Mouse (Mus musculus) ES-Bruce4 (cell line): ENCODE measurements around the gene Mpped1. TPM values are rescaled to one million over a fixed set of nuclear protein-coding genes. Genes with fewer than 3 reads are reported as not detected.

ENCODE experiments used
- H3K27ac ChIP-seq: 2 replicates; pipeline ENCODE4 v1.5.1; 2012; ENCODE audit warnings: low read length, inconsistent platforms; ENCODE audit not compliant: insufficient read depth
- H3K27me3 ChIP-seq: 2 replicates; pipeline ENCODE4 v1.6.1; 2012; ENCODE audit warnings: mild to moderate bottlenecking, low read length, inconsistent platforms; ENCODE audit not compliant: control insufficient read depth, poor library complexity, insufficient read depth, severe bottlenecking
- H3K36me3 ChIP-seq: 2 replicates; pipeline ENCODE4 v1.6.1; 2012; ENCODE audit warnings: inconsistent platforms, mild to moderate bottlenecking, low read length, moderate library complexity; ENCODE audit not compliant: control insufficient read depth, poor library complexity, insufficient read depth, severe bottlenecking
- H3K4me1 ChIP-seq: one replicate; pipeline ENCODE4 v1.8.1; 2011; ENCODE audit warnings: low read length; ENCODE audit not compliant: control insufficient read depth, insufficient read depth
- H3K4me3 ChIP-seq: 2 replicates; pipeline ENCODE4 v1.5.1; 2011; ENCODE audit warnings: low read depth, mild to moderate bottlenecking, low read length
- H3K9ac ChIP-seq: 2 replicates; pipeline ENCODE4 v1.6.1; 2012; ENCODE audit warnings: low read depth, mild to moderate bottlenecking, inconsistent platforms; ENCODE audit not compliant: poor library complexity, severe bottlenecking
- H3K9me3 ChIP-seq: replicated peaks from 2 replicates; pipeline ENCODE4 v1.6.1; 2012; ENCODE audit warnings: mild to moderate bottlenecking, low read length, inconsistent platforms; ENCODE audit not compliant: control insufficient read depth, poor library complexity, insufficient read depth, severe bottlenecking
- CTCF ChIP-seq: IDR thresholded peaks from one replicate; pipeline ENCODE4 v1.8.1; 2011; ENCODE audit warnings: low read depth, low read length
- EP300 ChIP-seq: IDR thresholded peaks from 2 replicates; pipeline ENCODE4 v1.6.1; 2011; ENCODE audit warnings: low read depth, low read length; ENCODE audit not compliant: insufficient read depth
- POLR2A ChIP-seq: IDR thresholded peaks from one replicate; pipeline ENCODE4 v1.8.1; 2011; ENCODE audit warnings: low read length; ENCODE audit not compliant: insufficient read depth
- polyA plus RNA-seq: library from polyadenylated mRNA; stranded (reverse); fragments of >200 nt; gene quantifications from 2 replicates; pipeline ENCODE4 v1.2.4, GENCODE M21; 2011; ENCODE audit warnings: low read depth; ENCODE audit not compliant: missing spikeins, insufficient read depth, insufficient read length

Gene Mpped1
- polyA plus RNA-seq, 1 experiment: 0.75 TPM

DNA sequence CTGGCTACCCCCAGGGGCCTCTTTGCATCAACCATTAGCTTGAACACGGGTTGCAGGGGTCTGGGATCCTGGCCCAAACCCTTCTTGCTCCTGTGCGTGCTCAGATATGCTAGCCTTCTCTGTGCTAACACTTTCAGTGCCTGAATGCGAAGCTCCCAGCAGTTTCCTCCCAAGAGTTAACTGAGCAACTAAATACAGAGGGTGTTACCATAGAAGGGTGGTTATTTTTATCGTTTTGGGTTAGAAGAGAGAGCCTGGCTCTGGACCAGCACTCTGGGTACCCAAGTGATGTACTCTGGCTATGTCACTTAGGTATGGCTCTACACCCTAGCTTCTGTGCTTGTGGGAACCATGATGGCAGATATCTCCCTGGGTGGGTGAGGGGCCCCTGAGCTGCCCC, 68.2 kb downstream of the Mpped1 start:
- Histone ChIP-seq H3K27me3 (no peaks in the 10 kb centered on the region), H3K9me3 (no peaks in the 10 kb centered on the region), H3K27ac (no peak overlapping the region), H3K36me3 (no peaks in the 10 kb centered on the region), H3K9ac (no peak overlapping the region), H3K4me1 (no peaks in the 10 kb centered on the region), H3K4me3 (no peak overlapping the region)
- TF ChIP-seq POLR2A (no peak), EP300 (no peak), CTCF (no peak)

GRCm38 (mm10) chr15:83848193-83848592, 68.9 kb downstream of the Mpped1 start:
- Histone ChIP-seq H3K4me1 (no peaks in the 10 kb centered on the region), H3K4me3 (no peak overlapping the region), H3K36me3 (no peaks in the 10 kb centered on the region), H3K9me3 (no peaks in the 10 kb centered on the region), H3K27ac (no peak overlapping the region), H3K27me3 (no peaks in the 10 kb centered on the region), H3K9ac (no peak overlapping the region)
- TF ChIP-seq EP300 (no peak), CTCF (no peak), POLR2A (no peak)

DNA sequence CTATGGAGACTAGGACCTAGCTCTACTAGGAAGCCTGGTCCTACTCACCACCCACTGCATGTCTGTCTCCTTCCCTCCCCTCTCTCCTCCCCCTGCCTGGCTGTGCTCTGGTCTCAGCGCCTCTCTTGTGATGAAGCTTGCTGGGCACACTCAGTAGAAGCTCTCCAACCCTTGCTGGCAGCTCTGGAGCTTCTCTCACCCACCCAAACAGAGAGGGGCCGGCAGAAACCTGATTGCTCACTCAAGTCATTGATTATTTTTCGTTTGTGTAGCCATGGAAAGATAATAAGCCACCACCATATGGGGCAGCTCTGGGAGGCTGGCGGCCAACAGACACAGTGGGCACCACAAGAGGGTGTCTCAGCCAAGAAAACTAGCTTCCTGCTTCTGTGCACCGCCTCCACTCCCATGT, 74.1 kb downstream of the Mpped1 start:
- Histone ChIP-seq H3K9me3 (no peaks in the 10 kb centered on the region), H3K4me3 (no peak overlapping the region), H3K27me3 (no peaks in the 10 kb centered on the region), H3K9ac (no peak overlapping the region), H3K27ac (no peak overlapping the region), H3K4me1 (no peaks in the 10 kb centered on the region), H3K36me3 (no peaks in the 10 kb centered on the region)
- no peak for TF ChIP-seq EP300

DNA sequence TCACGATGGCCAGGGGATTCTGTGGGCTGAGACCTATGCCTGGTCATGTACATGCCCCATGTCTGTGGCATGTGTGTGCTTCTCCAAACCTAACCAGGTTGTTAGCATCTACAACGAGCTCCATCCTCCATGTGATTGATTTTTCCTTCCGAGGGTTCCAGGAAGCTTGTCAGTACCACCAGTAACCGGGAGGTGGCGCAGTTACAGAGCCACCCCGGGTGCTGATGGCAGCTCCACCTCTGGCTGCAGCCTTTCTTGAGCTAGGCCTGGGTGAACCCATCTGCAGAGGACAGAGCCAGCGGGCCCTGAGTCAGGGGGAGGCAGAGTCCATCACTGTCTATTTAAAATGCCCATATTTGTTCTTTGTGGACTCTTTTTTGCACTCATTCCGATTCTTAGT, 77.9 kb downstream of the Mpped1 start:
- TF ChIP-seq CTCF: peak; percentile 75
- no peak for TF ChIP-seq EP300
- no peak overlapping the region for H3K4me3 ChIP-seq
- H3K27ac ChIP-seq: no peak overlapping the region
- no peak overlapping the region for H3K9ac ChIP-seq
- H3K4me1 ChIP-seq: no peaks in the 10 kb centered on the region
- no peaks in the 10 kb centered on the region for H3K36me3 ChIP-seq
- H3K9me3 ChIP-seq: no peaks in the 10 kb centered on the region
- no peaks in the 10 kb centered on the region for H3K27me3 ChIP-seq

GRCm38 (mm10) chr15:83865626-83866025, 86.4 kb downstream of the Mpped1 start:
- Histone ChIP-seq H3K27ac (no peak overlapping the region), H3K4me3 (no peak overlapping the region), H3K36me3 (no peaks in the 10 kb centered on the region), H3K4me1 (no peaks in the 10 kb centered on the region), H3K27me3 (no peaks in the 10 kb centered on the region), H3K9me3 (no peaks in the 10 kb centered on the region), H3K9ac (no peak overlapping the region)
- TF ChIP-seq EP300 (no peak), POLR2A (no peak), CTCF (no peak)

DNA sequence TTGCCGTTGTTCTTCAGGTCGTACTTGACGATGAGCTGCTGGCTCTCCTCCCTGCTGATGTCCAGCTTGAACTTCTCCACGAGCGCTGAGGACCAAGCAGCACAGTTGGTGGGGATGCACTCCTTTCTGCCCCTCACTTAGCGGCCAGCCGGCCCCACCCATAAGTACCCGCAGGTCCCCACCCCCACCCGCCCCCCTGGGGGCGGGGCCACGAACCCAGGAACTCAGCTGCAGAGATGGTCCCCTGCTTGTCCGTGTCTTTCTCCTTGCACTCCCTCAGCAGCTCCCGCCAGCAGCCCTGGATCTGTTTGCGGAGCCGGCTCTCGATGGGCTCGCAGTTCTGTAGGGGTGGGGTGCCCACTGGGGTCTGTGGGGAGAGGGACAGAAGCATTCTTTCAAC, 91.7 kb downstream of the Mpped1 start:
- Histone ChIP-seq H3K4me3 (no peak overlapping the region), H3K9me3 (no peaks in the 10 kb centered on the region), H3K27ac (no peak overlapping the region), H3K9ac (no peak overlapping the region), H3K27me3 (no peaks in the 10 kb centered on the region), H3K36me3 (no peaks in the 10 kb centered on the region), H3K4me1 (no peaks in the 10 kb centered on the region)
- TF ChIP-seq CTCF (no peak), POLR2A (no peak), EP300 (no peak)

DNA sequence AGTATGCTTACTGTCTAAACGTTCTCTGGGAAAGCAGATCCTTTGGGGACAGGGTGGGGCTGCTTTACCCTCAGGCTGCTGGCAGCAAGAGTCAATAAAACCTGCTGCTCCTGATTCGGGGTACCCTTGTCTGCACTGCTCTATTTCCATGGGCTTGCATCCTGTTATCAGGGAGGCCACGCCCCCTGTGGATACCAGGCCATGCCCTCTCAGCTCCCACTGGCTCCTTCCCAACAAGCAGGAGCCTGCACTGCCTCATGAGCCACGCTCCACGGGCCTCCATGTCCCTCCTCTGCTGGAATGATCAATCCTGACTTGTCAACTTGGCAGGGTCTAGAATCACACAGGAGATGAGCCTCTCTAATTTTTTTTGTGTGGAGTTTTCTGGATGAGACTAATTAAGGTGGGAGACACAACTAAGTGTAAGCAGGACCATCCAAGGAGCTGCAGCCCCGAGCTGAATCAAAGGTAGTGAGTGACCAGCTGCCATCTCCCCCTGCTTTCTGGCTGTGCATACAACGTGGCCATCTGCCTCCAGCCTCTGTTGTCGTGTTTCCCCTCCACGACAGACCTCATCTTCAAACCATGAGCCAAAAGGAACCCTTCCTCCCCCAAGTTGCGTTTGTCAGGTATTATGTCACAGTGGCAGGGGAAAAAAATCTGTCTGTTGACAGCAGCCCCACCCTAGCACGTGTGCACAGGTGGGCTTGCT, 98.0 kb downstream of the Mpped1 start:
- no peaks in the 10 kb centered on the region for H3K27me3 ChIP-seq
- TF ChIP-seq CTCF (no peak), POLR2A (no peak), EP300 (no peak)
- H3K9me3 ChIP-seq: no peaks in the 10 kb centered on the region
- H3K36me3 ChIP-seq: no peaks in the 10 kb centered on the region
- no peak overlapping the region for H3K9ac ChIP-seq
- no peaks in the 10 kb centered on the region for H3K4me1 ChIP-seq
- no peak overlapping the region for H3K27ac ChIP-seq
- H3K4me3 ChIP-seq: no peak overlapping the region
